Mouse (Mus musculus) telencephalon, adult 2 months (tissue): ENCODE measurements at regions not wholly inside any gene's neighbourhood (a gene's known extent, or its start where the extent isn't known, plus 50 kb on each side); places are given as distances from the start of the nearest gene placed in this dataset.
"Not testable (repeated sequence)": the region's sequence is repeated elsewhere in the genome, so short reads cannot be mapped to it uniquely, and the experiment has no call there.

Experiments used
- DNase-seq: peaks from one replicate; pipeline ENCODE4 v3.0.0-alpha.2; 2011; ENCODE audit warnings: low read depth, low spot score

DNA sequence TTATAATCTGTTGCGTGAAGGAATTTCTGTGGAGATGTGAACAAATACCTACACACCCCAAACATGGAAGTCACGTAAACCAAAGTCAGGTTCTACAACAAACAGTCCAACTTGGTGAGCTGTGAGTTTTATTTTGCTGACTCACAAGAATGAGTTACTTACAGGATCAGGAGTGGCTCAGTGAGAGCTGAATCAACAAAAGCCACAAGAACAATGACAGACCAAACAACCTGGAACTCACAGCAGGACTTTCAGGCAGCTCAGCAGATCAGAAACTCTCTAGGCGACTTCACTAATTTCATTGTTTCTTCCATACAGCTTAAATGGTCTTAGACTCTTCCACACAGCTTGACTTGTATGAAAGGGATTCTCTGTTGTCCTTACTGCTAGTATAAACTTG is 254.4 kb upstream of the Lrrc4c start:
- DNase-seq = no peak

DNA sequence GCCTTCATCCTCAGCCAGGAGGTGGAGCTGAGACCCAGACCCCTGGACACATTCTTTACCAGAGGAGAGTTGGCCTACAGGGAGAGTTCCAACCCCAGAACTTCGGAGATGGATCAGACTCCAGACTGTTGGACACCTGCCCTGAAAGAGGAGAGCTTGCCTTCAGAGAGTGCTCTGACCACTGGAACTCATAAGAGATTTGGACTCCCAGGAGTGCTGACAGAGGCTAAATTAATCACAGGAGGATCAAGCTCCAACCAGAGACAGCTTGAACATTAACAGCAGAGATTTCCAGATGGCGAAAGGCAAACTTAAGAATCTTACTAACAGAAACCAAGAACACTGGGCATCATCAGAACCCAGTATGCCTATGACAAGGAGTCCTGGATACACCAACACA is 209.5 kb upstream of the Lrrc4c start:
- DNase-seq = not testable (repeated sequence)

DNA sequence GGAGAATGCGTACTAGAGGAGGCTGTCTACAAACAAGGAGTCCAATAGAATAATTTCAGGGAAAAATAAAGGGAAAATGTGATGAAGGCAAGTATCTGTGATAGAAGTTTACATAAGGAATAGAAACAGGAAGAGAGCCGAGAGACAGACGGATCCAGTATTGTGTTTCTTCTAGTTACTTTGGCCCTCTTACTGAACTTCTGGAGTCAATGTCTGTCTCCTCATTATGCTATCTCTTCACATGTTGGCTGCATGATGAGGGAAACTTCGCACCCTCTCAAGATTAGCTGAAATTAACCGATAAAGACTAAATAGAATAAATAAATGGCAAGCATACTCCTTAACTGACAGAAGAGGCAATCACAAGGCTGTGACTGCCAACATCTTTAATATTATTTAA is 197.9 kb upstream of the Lrrc4c start:
- no peak for DNase-seq

DNA sequence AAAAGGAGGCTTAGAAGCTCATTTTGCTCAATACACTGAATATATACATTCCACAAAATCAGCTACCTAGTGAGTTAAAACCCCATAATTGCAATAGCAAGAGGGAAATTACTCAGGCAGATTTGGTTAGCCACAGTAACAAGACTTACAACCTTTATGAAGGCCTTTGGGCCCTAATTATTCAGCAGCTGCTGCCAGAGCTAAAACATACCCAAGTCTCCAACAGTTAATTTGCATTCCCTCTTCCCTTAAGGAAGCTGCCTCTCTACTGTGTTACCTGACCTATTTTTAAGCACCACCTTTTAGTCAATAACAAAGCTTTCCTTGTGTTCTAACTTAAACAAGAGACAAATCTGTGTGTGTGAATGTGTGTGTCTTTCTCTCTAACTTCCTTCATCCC is 179.4 kb upstream of the Lrrc4c start:
- no peak for DNase-seq

DNA sequence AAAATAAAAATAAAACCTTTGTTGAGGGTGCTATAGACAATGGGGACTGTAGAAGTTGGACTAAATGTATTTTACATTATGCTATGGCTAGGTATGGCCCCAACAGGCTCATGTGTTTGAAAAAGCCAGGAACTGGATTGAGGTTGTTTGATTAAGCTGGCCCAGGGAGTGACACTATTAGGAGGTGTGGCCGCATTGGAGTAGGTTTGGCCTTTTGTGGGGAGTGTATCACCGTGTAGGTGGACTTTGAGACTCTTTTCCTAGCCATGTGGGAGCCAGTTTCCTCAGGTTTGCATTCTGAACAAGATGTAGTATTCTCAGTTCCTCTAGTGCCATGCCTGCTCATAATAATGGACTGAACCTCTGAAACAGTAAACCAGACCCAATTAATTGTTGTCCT is 162.7 kb upstream of the Lrrc4c start:
- DNase-seq = no peak

DNA sequence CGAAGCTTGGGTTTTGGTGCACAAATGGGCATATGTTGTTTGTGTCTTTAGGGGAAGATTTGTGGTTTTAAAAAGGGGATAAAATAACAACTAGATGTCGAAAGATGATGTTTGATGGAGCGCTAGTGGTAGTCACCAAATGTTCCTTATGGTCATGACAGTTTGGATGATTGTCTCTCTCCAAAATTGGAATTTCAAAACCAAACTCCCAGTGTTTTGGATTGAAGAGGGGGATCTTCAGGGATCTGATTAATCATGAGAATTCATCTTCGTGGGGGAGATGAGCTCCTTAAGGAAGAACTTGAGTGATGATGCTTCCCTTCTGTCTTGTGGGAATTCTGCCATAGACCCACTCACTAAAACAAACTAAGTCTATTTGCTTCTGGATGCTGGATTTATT is 151.3 kb upstream of the Lrrc4c start:
- peak; percentile 32 for DNase-seq
